Mouse (Mus musculus) brown adipose tissue, adult 24 weeks (tissue): Measurements from ENCODE around the gene Plin2. TPM values are rescaled to one million over a fixed set of nuclear protein-coding genes. Genes with fewer than 3 reads are reported as not detected.

Source experiments
- H3K27ac ChIP-seq: fragments of 200-500 bp; replicated peaks from 2 replicates; pipeline ENCODE4 v1.5.1; 2012; ENCODE audit warnings: low read depth, mild to moderate bottlenecking, low read length
- H3K4me1 ChIP-seq: fragments of 200-500 bp; 2 replicates; pipeline ENCODE4 v1.6.1; 2012; ENCODE audit warnings: low read length, mixed read lengths; ENCODE audit not compliant: control insufficient read depth, insufficient read depth, insufficient read length
- H3K4me3 ChIP-seq: fragments of 200-500 bp; 2 replicates; pipeline ENCODE4 v1.5.1; 2012; ENCODE audit warnings: low read depth, mild to moderate bottlenecking, low read length, moderate library complexity; ENCODE audit not compliant: insufficient read depth
- polyA plus RNA-seq: library from polyadenylated mRNA; stranded (reverse); fragments of >200 nt; gene quantifications from 2 replicates; pipeline ENCODE4 v1.2.4, GENCODE M21; 2012; ENCODE audit not compliant: missing spikeins, insufficient read depth, insufficient read length

Plin2 gene
- 969 and 1,325 TPM in 2 replicates for polyA plus RNA-seq

DNA sequence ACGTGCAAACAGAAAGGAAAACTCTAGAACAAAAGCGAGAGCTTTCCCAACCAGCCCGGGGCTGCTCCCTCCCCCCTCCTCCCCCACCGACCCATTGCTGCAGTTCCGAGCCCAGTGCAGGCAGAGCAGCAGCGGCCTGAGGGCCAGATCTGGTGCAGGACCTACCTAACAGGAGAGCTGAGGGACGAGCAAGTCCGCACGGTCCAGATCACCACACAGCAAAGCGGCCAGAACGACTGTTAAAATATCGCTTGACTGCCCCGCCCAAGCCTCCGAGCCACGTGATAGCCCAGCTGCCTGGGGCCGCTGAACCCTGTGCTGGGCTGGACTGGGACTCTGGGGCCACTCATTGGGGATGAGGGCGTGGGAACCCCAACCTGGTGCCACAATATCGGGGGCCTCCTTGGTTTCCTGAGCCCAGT lies at the start of gene Plin2:
TSS of gene Plin2 (minus strand) at position 281 of the 422 bp plus-strand sequence.
- Histone ChIP-seq H3K4me1 (peaks cover 11% of the 10 kb centered on the region), H3K27ac (peak within 1 kb of the TSS; percentile 98), H3K4me3 (peak within 1 kb of the TSS; percentile 71)

- no peak overlapping the region for H3K4me3 ChIP-seq
- H3K4me1 ChIP-seq, result 0 out of 2 replicates have a peak, but pooled peaks cover 3% of the 10 kb centered on the region
- H3K27ac ChIP-seq, result no peak overlapping the region
These were observed 49.2 kb upstream of the Plin2 start for GRCm38 (mm10) chr4:86718878-86719577.

- peaks cover 5% of the 10 kb centered on the region for H3K4me1 ChIP-seq
- H3K4me3 ChIP-seq, result no peak overlapping the region
- no peak overlapping the region for H3K27ac ChIP-seq
These were observed 47.3 kb upstream of the Plin2 start for GRCm38 (mm10) chr4:86717176-86717575.

GRCm38 (mm10) chr4:86715341-86715740 lies 45.5 kb upstream of the Plin2 start:
- H3K4me3 ChIP-seq, result no peak overlapping the region
- H3K27ac ChIP-seq, result no peak overlapping the region
- peaks cover 5% of the 10 kb centered on the region for H3K4me1 ChIP-seq

GRCm38 (mm10) chr4:86713518-86713917 lies 43.7 kb upstream of the Plin2 start:
- no peak overlapping the region for H3K4me3 ChIP-seq
- H3K27ac ChIP-seq, result peak overlapping the region; percentile 89
- peaks cover 5% of the 10 kb centered on the region for H3K4me1 ChIP-seq

GRCm38 (mm10) chr4:86712751-86713195 lies 42.9 kb upstream of the Plin2 start:
- peak overlapping the region; percentile 28 for H3K4me3 ChIP-seq
- peak overlapping the region; percentile 70 for H3K27ac ChIP-seq
- H3K4me1 ChIP-seq, result peaks cover 5% of the 10 kb centered on the region

GRCm38 (mm10) chr4:86710666-86711215 lies 40.9 kb upstream of the Plin2 start:
- H3K4me1 ChIP-seq, result peaks cover 5% of the 10 kb centered on the region
- no peak overlapping the region; the same call in none of the 2 replicates for H3K27ac ChIP-seq
- no peak overlapping the region for H3K4me3 ChIP-seq

GRCm38 (mm10) chr4:86710034-86710650 lies 40.3 kb upstream of the Plin2 start:
- H3K4me1 ChIP-seq, result peaks cover 5% of the 10 kb centered on the region
- H3K27ac ChIP-seq, result no peak overlapping the region; the same call in 1 of the 2 replicates
- H3K4me3 ChIP-seq, result no peak overlapping the region

DNA sequence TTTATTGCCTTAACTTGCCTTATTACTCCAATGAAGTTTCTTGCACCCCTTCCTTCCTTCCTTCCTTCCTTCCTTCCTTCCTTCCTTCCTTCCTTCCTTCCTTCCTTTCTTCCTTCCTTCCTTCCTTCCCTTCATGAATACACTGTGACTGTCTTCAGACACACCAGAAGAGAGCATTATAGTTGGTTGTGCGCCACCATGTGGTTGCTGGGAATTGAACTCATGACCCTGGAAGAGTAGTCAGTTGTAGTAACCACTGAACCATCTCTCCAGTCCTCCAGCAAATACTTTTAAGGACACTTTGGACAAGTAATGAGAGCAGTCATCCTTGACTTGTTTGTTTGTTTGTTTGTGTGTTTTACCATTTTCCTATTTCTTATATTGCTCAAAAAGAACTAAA lies 38.9 kb upstream of the Plin2 start:
- Histone ChIP-seq H3K27ac (no peak overlapping the region), H3K4me3 (no peak overlapping the region), H3K4me1 (peaks cover 5% of the 10 kb centered on the region)

DNA sequence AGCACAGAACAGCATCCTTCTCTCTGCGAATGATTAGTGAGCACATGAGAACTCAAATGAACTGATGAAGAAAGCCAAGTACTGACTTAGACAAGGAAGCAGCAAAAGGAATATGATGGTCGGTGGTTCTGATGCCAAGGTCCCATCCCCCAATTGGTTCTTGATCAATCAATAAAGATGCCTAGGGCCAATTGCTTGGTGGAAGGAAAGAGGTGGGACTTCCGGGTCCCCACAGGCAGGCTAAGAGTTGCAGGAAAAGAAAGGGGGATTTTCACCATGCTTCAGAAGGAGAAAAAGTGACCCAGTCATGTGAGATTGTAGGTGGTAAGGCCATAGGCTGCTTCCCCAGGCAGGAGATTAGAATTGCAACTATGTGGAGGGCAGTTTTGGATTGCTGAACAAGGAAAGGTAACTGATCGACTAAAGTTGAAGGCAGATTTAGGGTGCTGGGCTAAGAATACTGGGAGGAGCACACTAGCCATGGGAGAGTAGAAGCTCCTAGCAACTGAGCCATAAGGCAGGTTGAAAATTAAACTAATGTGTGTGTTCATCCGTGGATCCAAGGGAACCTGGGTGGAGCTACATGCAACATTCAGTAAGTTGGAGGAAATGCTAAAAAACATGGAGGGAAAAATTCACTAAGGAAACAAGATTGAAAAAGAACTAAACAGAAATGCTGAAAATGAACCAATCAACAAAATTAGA lies 29.5 kb upstream of the Plin2 start:
- H3K4me1 ChIP-seq, result peaks cover 3% of the 10 kb centered on the region; the same call in 1 of the 2 replicates
- no peak overlapping the region for H3K27ac ChIP-seq

GRCm38 (mm10) chr4:86696890-86697289 lies 27.0 kb upstream of the Plin2 start:
- H3K4me1 ChIP-seq, result peaks cover 3% of the 10 kb centered on the region; the same call in 1 of the 2 replicates
- no peak overlapping the region for H3K4me3 ChIP-seq
- no peak overlapping the region for H3K27ac ChIP-seq

More for the DNA sequence above, 29.5 kb upstream of the Plin2 start:
- no peak overlapping the region for H3K4me3 ChIP-seq

DNA sequence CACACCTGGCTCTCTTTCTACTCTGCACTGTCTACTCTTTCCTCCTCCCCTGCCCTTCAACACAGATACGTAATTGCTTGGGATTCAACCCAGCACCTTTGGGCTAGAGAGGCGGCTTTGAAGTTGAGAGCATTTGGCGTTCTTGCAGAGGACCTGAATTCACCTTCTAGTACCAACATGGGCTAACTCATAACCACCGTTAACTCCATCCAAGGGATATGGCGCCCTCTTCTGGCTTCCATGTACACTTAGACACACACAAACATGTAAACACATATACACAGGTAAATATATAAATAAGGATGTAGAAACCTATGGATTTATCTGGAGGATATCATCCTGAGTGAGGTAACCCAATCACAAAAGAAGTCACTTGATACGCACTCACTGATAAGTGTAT lies 25.2 kb upstream of the Plin2 start:
- Histone ChIP-seq H3K4me3 (no peak overlapping the region), H3K27ac (0 out of 2 replicates have a peak overlapping the region, but pooled peaks have one; percentile 13), H3K4me1 (peaks cover 12% of the 10 kb centered on the region; the same call in 1 of the 2 replicates)

GRCm38 (mm10) chr4:86692931-86693330 lies 23.1 kb upstream of the Plin2 start:
- Histone ChIP-seq H3K4me1 (peaks cover 20% of the 10 kb centered on the region; the same call in 1 of the 2 replicates), H3K4me3 (no peak overlapping the region), H3K27ac (no peak overlapping the region)

GRCm38 (mm10) chr4:86691290-86691689 lies 21.4 kb upstream of the Plin2 start:
- Histone ChIP-seq H3K4me1 (peaks cover 26% of the 10 kb centered on the region), H3K4me3 (no peak overlapping the region)

GRCm38 (mm10) chr4:86690768-86691167 lies 20.9 kb upstream of the Plin2 start:
- Histone ChIP-seq H3K27ac (peak overlapping the region; percentile 99), H3K4me3 (no peak overlapping the region), H3K4me1 (peaks cover 28% of the 10 kb centered on the region)

More at GRCm38 (mm10) chr4:86691290-86691689, 21.4 kb upstream of the Plin2 start:
- peak overlapping the region; percentile 99 for H3K27ac ChIP-seq
